Mouse (Mus musculus): Measurements from ENCODE around the gene Slc27a5.

Gene Slc27a5

DNA sequence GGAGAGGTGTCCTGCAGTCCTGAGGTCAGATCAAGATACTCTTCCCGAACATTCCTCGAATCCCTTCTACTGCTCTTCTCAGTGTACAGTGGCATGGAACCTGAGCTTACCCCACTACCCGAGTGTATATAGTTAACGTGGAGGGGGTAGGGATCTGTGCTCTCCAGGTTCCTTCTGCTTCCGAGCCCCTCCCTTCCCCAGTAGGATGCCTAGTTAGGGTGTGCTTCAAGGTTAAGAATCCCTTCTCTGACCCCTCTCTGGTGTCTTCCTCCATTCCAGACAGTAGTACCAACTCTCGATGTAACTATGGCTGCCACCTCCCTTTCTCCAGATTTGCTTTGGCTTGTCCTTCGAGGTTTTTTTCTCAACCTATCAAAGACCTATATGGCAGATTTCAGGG, 17.7 kb downstream of the Slc27a5 start:
- no peak for DNase-seq

- DNase-seq = peak; percentile 15
Measured at GRCm38 (mm10) chr7:12979776-12980175, 18.2 kb downstream of the Slc27a5 start.

DNA sequence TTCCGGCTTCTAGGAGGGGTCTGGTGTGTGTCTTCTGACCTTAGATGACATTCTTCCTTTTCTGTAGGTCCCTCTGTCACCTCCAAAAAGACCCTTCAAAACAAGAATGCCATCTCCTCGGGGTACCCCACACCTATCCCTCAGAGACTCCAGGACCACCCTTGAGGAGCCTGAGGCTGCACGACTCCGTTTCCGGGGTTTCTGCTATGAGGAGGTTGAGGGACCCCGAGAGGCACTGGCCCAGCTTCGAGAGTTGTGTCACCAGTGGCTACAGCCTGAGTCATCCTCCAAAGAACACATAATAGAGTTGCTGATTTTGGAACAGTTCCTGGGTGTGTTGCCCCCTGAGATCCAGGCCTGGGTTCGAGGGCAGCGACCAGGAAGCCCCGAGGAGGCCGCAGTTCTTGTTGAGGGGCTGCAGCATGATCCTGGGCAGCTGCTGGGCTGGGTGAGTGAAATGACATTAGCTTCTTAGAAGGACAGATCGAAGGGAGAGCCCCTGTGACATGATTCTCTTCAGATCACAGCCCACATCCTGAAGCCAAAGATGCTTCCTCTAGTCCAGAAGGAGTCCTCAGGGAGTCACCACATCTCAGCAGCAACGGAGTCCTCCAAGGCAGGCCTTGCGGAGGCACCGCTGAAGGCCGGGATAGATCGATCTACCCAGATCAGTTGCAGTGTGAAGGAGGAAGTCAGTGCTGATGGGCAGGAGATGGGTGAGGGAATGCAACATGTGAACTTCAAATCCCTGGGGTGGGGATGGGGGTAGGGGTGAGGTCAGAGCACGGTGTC, 18.9 kb downstream of the Slc27a5 start:
- DNase-seq = no peak

- DNase-seq = peak; percentile 98
Measured at GRCm38 (mm10) chr7:12977682-12978389, 20.2 kb downstream of the Slc27a5 start, which contains the start of gene Zfp446. Gene Zfp446 (plus strand): TSS chr7:12977848.

DNA sequence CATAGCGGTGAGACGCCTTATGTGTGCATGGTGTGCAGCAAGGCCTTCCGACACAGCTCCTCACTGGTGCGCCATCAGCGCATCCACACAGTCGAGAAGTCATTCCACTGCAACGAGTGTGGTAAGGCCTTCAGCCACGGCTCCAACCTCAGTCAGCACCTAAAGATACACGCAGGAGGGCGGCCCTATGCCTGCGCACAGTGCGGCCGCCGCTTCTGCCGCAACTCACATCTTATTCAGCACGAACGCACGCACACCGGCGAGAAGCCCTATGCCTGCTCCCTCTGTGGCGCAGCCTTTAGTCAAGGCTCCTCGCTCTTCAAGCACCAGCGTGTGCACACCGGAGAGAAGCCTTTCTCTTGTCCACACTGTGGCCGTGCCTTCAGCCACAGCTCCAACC, 27.1 kb downstream of the Slc27a5 start:
- no peak for DNase-seq

DNA sequence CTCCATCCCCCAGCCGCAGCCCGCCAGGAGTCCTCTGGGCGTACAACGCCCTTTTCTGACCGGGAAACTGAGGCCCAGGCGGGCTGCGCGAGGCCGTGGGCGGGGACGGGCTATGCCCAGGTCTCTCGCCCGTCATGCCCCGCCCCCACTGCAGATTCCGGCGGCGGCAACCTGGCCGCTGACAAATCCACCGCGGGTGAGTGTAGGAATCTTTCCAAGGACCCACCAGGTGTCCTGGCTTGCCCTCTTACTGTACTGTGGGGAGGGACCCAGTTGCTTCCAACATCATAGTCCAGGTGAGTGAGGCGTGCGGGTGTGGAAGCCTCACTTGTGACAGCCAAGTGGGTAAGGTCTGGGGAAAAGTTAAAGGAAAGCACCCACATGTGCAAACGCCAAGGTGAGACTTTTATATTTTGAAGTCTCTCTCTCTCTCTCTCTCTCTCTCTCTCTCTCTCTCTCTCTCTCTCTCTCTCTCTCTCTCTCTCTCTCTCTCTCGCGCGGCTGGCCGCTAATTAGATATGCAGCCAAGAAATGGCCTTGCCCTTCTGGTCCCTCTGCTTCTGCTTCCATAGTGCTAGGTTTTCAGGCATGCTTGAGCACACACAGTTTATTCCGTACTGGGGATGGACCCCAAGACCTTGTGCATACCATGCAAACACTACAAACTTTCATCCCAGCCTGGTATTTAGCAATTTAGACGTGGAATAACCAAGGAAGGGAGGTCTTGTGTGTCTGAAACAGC, 31.7 kb downstream of the Slc27a5 start:
- DNase-seq = peak; percentile 65

GRCm38 (mm10) chr7:12965678-12966091, 32.3 kb downstream of the Slc27a5 start, which contains the start of gene Zfp324:
Gene Zfp324 (plus strand): TSS chr7:12965838.
- peak; percentile 91 for DNase-seq

- peak; percentile 52 for DNase-seq
Measured at GRCm38 (mm10) chr7:12961511-12962141, 36.4 kb downstream of the Slc27a5 start.

GRCm38 (mm10) chr7:12959718-12960117, 38.3 kb downstream of the Slc27a5 start:
- DNase-seq = no peak

DNA sequence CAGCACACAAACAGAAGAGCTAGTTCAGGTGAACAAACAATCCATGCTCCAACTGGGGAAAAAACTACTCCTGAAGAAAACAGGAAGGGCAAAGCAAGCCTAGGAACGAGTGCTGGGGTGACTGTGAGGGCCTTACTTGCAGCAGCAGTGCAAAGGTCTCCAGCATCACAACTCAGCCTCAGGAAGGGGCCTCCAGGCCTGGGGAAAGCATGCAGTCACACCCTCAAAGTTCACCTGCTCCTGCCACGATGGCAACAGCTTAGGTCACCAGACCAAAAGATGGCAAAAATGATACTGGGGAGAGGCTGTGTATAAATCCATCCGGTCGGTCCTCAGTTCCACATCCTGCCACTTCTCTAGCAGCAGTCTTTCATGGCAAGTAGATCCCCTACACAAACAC, 39.0 kb downstream of the Slc27a5 start:
- no peak for DNase-seq

DNA sequence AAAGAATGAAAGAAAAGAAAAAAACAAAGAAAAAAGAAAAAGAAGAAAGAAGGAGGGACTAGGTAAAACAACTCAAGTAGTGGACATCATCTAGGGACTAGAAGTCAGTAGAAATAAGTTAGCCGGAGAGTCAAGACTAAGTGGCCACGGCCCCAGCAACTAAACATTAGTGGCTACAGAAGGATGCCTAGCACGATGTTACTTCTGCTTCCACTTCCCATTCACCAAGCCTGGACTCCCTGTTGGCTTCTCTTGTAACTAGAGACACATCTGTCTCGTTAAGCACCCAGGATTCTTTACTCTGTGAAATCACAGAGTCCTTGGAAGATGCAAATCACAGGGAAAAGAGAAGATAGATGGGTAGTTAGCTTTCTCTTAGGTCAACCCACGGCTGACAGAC, 40.5 kb downstream of the Slc27a5 start:
- DNase-seq = no peak

- DNase-seq = no peak
Measured at GRCm38 (mm10) chr7:12954896-12955295, 43.1 kb downstream of the Slc27a5 start.

DNA sequence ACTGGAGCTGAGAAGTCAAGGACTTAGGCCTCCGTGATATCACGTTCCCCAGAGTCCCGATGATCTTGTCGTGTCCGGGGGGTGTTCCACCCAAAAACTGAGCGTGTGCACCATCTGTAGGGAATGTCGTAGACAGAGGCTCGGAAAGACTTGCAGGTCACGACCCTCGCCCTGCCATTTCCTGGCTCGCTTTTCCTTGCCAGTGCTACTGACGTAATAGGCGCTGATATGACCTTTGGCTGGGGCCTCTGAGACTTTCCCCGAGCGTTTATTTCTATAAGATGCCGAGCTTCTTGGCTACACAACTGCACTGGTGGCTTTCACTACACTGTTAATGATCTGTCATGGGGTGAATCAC, 48.1 kb downstream of the Slc27a5 start:
- DNase-seq = no peak

GRCm38 (mm10) chr7:12949032-12949871, 48.7 kb downstream of the Slc27a5 start:
- peak; percentile 90 for DNase-seq

GRCm38 (mm10) chr7:12943488-12943887, 54.5 kb downstream of the Slc27a5 start:
- peak; percentile 32 for DNase-seq

- no peak for DNase-seq
Measured at GRCm38 (mm10) chr7:12940599-12940998, 57.4 kb downstream of the Slc27a5 start.

All from lung, postnatal 14 days (tissue).